Mouse (Mus musculus) liver, adult (tissue): ENCODE data around the gene Pitx2.

ENCODE experiments used
- GATA4 ChIP-seq: IDR thresholded peaks from 2 replicates; pipeline ENCODE4 v1.6.1; 2014; ENCODE audit warnings: mild to moderate bottlenecking, low read length; ENCODE audit not compliant: insufficient replicate concordance

Pitx2 gene

DNA sequence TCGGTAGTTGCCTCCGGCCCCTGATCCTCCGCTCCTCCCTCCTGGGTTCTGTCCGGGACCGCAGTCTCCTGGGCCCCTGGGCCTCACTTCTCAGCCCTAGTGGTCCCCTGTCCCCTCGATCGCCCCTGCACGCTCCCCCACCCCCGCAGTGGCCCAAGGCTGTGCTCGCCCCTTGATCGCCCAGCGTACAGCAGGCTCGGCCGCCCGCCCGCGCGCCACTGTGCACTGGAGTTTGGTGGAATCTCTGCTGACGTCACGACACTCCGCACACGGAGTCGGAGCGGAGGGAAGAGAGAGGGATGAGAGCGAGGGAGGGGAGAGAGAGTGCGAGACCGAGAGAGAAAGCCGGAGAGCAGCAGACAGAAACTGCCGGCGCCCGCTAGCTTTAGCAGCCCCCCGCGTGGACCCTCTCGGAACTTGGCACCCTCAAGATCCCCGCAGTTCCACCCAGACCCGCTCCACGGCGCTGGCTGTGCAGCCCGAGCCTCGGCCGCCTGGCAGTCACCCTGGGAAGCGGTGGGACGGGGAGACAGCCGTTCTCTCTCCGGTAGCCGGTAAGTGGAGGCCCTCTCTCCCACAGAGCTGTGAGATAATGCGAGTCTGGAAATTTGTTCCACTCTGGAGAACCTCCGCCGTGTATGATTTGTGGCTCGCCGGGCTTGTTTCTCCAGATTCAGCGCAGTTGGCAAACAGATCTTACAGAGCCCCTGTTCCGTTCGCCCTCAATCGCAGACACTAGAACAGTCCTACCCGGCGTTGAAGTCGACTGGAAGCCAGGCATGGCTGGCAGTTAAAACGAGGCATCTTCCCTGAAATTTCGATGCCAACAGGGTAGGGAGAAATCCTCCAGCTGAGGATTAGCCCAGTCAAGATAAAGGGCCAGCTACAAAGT, at the start of gene Pitx2:
Pitx2 (plus strand) TSS at position 270 of the 892 bp plus-strand sequence.
- TF ChIP-seq GATA4 = no peak

DNA sequence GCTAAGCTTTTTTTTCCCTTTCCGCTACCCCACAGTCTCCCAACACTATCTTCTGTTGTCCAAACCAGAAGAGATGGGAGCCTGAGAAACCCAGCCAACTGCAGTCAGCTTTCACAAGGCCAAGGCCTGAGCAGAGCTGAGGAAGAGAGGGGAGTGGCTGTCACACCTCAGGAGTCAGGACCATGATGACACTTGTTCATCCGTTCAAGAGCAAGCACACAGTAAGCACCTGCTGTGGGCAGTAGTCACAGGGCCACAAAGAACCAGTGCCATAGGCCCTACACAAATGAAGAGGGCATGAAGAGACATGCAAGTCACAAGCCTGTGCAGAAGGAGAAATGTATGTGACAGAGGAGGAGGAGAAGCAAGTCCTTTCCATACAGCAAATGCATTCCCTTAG, 49.7 kb upstream of the Pitx2 start:
- TF ChIP-seq GATA4 = no peak

DNA sequence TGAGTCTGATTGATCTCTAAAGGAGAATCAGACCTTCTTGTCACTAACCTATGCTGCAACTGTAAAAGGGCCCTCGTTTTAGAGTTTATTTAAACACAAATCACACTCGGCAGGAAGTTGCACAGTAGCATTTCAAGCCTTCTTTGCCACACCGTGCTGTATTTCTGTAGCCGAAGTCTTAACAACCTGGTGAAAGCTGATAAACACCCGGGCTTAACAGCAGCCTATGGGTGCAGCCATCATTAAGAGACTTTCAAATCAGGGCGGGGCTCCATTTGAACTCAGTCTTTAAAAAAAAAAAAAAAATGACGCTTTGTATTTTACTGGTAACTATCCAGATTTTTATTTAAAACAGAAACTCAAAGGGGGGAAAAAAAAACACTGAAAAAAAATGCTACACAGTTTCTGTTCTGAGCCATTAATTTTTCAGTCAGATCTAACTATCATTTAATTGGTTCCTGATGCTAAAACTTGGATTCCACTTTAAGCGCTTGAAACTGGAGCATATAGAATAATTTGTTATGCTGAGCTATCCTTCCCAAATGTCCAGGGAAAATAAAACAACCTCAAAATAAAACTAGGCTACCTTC, 48.5 kb upstream of the Pitx2 start:
- TF ChIP-seq GATA4 = no peak

DNA sequence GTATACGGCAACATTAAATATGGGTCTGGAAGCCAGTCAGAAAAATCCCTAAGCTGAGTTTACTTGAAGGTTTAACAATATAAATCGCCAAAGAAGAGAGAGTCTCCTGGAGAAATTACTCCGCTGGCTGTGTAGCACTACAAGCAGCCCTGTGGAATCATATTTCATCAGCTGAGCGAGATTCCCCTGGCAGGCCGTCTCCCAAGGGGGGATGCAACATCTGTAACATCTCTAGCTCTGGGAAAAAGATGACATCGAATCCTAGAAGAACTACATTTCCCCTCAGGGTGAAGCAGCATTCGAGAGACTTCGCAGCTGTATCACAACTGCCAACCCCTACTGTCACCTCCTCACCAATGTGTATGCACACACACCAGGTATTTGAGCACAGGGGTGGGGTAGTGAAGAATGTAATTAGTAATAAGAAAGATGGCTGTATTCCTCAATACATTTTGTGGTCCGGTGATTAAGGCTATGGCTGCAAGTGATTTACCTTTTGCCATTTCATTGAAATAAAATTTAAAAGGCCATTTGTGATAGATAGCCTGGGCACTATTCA, 40.8 kb upstream of the Pitx2 start:
- TF ChIP-seq GATA4 = no peak

DNA sequence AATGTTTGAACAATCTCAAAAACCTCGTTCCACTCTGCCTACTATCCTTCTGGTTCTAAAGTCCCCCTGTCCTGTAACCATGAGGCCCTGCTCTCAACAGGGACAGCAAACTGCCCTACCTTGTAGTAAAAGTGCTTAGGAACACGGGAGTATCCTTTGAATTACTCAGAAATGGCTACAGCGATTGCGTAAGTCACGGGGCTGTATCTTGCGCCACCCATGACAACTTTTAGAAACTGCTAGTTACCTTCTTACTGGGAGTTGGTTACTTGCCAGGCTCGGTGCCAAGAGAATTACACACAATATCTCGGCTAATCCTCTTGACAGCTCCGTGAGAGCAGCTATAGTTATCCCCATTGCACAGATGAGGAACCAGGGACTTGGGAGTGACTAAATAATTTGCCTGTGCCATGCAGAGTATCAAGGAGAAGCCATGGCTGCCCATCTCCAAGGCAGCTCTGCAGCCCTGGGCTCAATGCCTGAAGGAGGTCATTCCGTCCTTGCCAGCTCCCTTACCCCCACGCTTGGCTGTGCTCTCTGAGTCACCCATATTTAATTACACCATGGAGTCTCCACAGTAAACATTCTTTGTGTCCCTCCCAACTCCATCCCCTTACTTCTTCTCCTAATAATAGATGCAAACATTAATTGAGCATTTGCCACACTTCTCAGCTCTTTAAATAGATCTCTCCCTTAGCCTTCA, 38.2 kb upstream of the Pitx2 start:
- TF ChIP-seq GATA4 = no peak

DNA sequence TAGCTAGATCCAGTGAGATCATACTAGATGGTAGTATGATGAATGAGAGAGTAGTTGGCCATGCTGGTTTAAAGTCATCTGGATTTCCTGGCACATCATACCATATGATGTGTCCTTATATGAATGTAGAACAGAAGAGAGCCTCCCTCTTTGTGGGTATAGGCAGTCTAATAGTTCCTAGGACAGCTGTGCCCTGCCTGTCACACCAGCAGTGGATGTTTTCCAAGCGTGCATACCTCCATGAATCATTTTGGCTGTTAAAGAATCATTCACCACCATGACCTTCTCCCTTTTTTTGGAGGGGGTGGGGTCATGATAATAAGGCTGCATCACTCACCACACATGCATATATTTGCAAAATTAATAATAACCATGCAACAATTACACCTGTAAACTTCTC, 35.4 kb upstream of the Pitx2 start:
- no peak for TF ChIP-seq GATA4

DNA sequence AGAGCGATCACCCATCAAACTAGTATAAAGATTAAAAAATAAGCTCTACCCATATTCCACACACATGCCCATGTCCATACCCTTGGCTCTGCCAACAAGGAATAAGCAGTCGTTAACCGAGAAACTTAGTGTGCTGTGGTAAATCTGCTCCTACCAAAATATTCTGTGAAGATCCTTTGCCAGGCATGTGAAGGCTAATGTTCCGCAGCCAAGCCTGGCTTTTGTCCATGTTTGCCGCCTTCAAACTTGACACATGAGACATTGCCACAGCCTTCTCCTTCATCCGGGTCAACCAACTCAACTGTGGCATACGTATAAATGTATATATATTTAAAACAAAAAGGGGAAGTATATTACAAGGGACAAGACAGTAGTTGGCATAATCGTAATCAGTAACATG, 34.0 kb upstream of the Pitx2 start:
- TF ChIP-seq GATA4 = no peak

DNA sequence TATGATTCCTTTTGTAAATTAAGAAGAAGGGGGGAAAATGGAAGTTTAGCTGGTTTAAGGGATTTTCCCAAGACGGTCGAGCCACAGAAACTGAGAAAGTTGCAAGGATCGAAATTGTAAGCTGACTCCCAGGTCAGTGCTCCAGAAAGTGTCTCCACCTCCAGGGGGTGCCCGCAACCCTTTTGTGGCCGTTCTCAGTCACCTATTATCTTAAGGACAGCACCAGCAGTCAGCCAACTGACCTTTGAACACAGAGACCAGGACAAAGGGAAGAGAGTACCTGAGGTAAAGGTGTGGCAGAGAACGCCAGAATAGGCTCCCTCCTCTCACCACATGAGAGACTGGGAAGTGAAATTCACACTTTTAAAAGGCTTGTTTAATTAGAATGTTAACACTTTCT, 33.0 kb upstream of the Pitx2 start:
- no peak for TF ChIP-seq GATA4

DNA sequence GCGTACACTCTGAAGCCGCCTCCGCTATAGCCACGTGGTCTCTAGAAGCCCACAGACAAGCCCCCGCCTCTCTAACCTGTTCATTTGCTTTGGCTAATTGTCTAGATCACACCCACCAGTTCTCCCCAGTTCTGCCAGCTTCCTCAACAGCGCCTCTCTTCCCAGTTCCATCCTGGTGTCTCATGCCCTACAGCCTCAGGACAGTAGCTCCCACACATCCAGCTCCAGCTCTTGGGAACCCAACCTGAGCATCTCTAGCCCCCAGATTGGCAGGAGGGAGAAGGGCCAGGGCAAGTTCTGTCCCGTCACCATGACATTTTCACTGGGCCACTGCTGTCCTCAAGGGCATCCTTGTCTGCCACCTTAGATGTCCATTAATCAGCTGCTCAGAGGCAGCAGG, 29.3 kb upstream of the Pitx2 start:
- TF ChIP-seq GATA4 = no peak

DNA sequence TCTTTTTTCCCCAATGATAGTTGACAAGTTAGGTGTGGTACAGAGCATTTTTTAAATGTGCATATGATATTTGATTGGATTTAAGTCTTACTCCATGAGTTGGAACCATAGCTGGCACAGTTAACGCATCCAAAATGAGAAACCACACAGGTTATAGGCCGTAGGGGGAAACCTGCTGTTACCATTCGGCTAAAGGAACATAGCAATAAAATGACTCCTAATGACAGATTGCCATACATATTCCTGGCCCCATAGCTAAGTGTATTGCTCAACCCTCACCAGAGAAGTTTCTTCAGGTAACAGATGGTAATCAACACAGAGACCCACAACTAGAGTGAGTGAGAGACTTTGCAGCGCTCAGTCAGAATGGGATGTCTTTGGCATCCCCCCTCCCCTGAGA, 27.9 kb upstream of the Pitx2 start:
- no peak for TF ChIP-seq GATA4

DNA sequence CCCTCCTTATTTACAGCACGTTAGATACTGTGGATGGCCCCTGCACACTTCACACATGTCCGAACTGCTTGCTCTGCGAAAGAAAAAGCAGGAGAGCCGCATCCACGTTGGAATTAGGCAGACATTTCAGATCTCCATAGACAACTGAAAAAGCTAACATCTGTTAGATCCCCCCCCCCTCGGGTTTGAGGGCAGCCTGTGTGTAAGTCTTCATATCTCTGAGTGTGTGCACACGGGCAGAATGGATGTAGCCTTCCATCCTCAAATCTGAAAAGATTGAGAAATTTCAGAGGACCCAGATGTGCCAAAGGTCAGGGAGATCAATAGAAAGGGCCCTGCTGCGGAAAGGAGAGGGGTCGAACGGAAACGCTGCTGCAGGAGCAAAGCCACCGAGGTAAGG, 5.2 kb upstream of the Pitx2 start:
- no peak for TF ChIP-seq GATA4

DNA sequence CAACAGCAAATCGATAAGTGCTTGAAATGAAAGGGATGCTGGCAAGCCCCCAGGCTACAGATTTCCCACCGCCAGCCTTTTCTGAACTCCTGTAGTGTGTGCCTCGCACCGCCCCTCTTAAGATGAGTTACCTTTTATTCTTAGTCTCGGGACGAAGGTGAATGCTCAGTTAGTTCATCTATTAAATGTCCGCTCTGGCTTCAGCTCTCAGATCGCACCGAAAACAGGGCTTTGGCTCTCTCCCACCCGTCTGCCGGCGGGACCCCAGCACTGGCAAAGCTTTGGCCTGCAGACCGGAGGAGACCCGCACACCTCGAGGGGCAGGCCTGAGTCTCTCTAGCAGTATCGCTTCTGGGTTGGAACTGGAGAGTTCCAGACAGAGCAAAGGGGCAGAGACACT, 4.6 kb upstream of the Pitx2 start:
- TF ChIP-seq GATA4 = no peak

DNA sequence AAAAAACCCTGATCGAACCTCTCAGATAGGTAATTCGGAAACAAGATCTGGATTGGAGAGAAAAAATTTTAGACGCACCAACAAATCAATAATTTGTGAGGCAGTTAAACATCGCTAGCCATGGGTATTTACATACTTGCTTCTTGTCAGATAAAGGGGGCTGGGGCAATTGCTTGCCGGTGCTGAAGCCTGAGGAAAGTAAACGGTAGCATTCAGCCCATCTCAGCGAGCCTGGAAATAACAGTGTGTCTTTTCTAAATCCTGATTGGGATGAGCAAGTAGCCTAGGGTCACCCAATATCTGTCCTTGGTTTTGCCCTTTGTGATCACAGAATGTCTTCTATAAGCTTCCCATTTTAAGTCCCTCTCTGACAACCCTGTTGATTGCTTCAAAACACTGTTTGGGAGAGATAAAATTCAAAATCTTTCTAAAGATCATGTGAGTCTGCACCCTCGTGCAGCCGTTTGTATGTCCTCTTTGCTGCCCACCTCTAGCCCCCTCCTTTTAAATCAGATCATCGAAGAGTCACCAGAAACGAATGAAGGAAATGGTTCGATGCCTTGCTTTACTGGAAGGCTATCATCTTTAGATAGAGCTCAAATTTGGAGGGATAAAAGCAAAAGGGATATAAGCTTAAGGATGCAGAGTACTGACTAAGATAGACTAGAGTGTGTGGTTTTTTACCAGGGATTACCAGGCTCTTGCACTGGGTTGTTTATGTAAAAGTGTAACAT, 3.7 kb upstream of the Pitx2 start:
- no peak for TF ChIP-seq GATA4

DNA sequence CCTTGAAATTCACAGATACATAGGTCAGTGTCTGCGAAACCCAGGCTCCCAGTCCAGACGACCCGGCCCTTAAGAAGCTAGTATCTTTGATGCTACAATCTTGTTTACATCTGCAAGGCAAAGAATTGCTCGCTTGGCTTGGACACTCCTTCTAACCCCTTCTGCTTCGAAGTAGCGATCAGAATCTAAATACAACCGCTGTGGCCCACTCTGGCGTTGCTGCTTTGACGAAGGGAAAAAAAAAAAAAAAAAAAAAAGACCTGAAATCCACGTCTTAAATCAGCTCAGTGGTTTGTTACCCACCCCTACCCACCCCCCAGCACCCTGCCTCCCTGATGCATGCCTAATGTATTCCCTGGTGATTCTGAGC, 3.1 kb upstream of the Pitx2 start:
- TF ChIP-seq GATA4 = no peak

DNA sequence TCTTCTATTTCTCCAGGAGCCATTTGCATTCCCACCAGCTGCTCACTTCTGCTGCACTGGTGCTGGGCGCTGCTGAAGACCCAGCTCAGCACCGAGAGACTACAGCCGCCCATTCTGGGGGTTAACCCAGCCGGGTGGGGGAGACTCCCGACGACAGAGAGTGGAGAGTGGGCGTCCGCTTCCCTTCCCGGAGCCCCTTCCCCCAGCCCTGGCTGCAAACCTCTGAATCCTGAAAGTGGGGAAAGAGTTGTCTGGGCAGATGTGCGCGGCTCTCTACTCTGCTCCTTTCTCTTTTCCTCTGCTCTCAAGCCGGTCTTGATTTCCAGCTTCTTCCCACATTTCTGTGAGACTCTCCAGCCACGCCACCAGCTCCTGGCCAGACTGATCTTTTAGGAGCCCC, 2.6 kb upstream of the Pitx2 start:
- TF ChIP-seq GATA4 = no peak
